Mouse (Mus musculus) hindbrain, postnatal 0 days (tissue): ENCODE measurements around the gene Plekhn1. TPM values are rescaled to one million over a fixed set of nuclear protein-coding genes. Genes with fewer than 3 reads are reported as not detected.

Experiments
- ATAC-seq: fragments of 200-750 bp; cut with Nextera tagmentation; 2 replicates; pipeline ENCODE4 v1.8.0; 2017; ENCODE audit warnings: mild to moderate bottlenecking, moderate TSS enrichment, moderate library complexity
- DNase-seq: peaks from one replicate; pipeline ENCODE4 v3.0.0-alpha.2; 2015; ENCODE audit warnings: low spot score
- H3K27ac ChIP-seq: fragments of 300-500 bp; sonication (generic); 2 replicates; pipeline ENCODE4 v1.5.1; 2014; ENCODE audit warnings: mild to moderate bottlenecking
- H3K27me3 ChIP-seq: fragments of 300-500 bp; sonication (generic); 2 replicates; pipeline ENCODE4 v1.6.1; 2014; ENCODE audit warnings: low read length, mixed read lengths; ENCODE audit not compliant: insufficient read depth
- H3K36me3 ChIP-seq: fragments of 300-500 bp; sonication (generic); 2 replicates; pipeline ENCODE4 v1.6.1; 2014; ENCODE audit warnings: low read length, mixed read lengths; ENCODE audit not compliant: insufficient read depth
- H3K4me1 ChIP-seq: fragments of 300-500 bp; sonication (generic); 2 replicates; pipeline ENCODE4 v1.6.1; 2014; ENCODE audit warnings: antibody characterized with exemption, low read length, mixed read lengths; ENCODE audit not compliant: insufficient read depth
- H3K4me2 ChIP-seq: fragments of 300-500 bp; sonication (generic); 2 replicates; pipeline ENCODE4 v1.6.1; 2014; ENCODE audit warnings: low read depth, mild to moderate bottlenecking, low read length, moderate library complexity, mixed read lengths
- H3K4me3 ChIP-seq: fragments of 300-500 bp; sonication (generic); 2 replicates; pipeline ENCODE4 v1.5.1; 2014; ENCODE audit warnings: low read length
- H3K9ac ChIP-seq: fragments of 300-500 bp; sonication (generic); replicated peaks from 2 replicates; pipeline ENCODE4 v1.6.1; 2014; ENCODE audit warnings: mild to moderate bottlenecking, low read length, moderate library complexity, mixed read lengths
- H3K9me3 ChIP-seq: fragments of 300-500 bp; sonication (generic); 2 replicates; pipeline ENCODE4 v1.6.1; 2016; ENCODE audit warnings: low read length, mixed read lengths
- CTCF ChIP-seq: IDR thresholded peaks from 2 replicates; pipeline ENCODE4 v1.5.1; 2016; ENCODE audit warnings: antibody characterized with exemption, control low read depth, low read depth
- WGBS: fragments of 180-500 bp; shearing (Covaris S2); extraction: QIAGEN DNeasy Blood & Tissue Kit; methylation state at CpG from one replicate; pipeline ENCODE4 v1.1.7; 2014; 5-methylcytosine and 5-hydroxymethylcytosine counted together
- polyA plus RNA-seq: library from polyadenylated mRNA; unstranded; fragments of >200 nt; fragmentation: Nextera tagmentation; extraction: Ambion mirVana; gene quantifications from 2 replicates; pipeline ENCODE4 v1.2.1, GENCODE M21; 2015
- total RNA-seq: library from RNA; depleted of rRNA; stranded (reverse); fragments of >200 nt; gene quantifications from 2 replicates; pipeline ENCODE4 v1.2.3, GENCODE M21; 2014

The Plekhn1 gene
- total and polyA plus RNA-seq, 2 experiments from 2014 or later: 19.6 to 55.3 TPM

DNA sequence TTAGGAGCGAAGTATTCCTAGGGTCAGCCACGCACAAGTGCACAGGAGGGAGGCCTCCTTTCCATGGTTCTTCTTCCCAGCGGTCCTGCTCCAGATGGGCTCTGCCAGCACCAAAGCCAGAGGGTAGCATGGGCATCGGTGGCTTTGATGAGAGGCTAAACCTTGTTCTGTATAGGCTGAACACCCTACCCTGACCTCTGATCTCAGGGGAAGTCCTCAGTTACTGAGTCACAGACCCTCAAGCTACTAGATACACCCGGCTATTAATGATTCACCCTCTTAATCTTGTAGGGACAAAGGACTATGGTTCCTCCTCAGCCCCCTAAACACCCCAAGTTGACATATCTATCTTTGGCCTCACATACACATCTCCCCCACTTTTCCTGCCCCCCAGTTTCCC, 40.8 kb downstream of the Plekhn1 start:
- Histone ChIP-seq H3K36me3 (0 out of 2 replicates have a peak, but pooled peaks cover 5% of the 10 kb centered on the region), H3K27ac (no peak overlapping the region), H3K27me3 (no peaks in the 10 kb centered on the region), H3K4me2 (no peak overlapping the region), H3K9me3 (no peaks in the 10 kb centered on the region), H3K9ac (no peak overlapping the region), H3K4me3 (no peak overlapping the region), H3K4me1 (peaks cover 36% of the 10 kb centered on the region)
- 55% methylated on average over 5 of the region's 5 CpGs for WGBS
- ATAC-seq (no peak), DNase-seq (no peak)
- TF ChIP-seq CTCF: no peak

DNA sequence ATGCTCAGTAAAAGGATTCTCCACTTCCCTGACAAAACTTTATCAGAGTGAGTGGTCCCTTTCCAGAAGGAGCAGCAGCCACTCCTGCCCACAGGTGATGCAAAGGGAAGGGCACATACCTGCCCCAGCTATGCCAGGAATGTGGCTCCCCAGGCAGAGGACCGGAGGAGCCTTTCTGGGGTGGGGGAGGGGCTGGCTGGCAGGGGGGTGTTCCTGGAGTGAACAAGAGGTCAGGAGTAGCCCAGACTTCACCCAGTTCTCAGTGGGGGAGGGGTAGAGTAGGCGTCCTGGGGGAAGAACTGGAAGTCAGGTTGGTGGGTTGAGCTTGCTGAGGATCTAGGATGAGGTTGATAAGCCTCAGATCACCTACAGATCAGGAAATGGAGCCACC, 41.5 kb downstream of the Plekhn1 start:
- no peaks in the 10 kb centered on the region for H3K9me3 ChIP-seq
- no peak for ATAC-seq
- peaks cover 40% of the 10 kb centered on the region for H3K4me1 ChIP-seq
- H3K36me3 ChIP-seq: 0 out of 2 replicates have a peak, but pooled peaks cover 5% of the 10 kb centered on the region
- WGBS: 30% methylated on average over 2 of the region's 2 CpGs
- TF ChIP-seq CTCF: no peak
- no peaks in the 10 kb centered on the region for H3K27me3 ChIP-seq
- H3K4me3 ChIP-seq: no peak overlapping the region
- H3K27ac ChIP-seq: peak overlapping the region; percentile 15; the same call in 1 of the 2 replicates
- H3K4me2 ChIP-seq: no peak overlapping the region
- no peak overlapping the region for H3K9ac ChIP-seq
- no peak for DNase-seq

DNA sequence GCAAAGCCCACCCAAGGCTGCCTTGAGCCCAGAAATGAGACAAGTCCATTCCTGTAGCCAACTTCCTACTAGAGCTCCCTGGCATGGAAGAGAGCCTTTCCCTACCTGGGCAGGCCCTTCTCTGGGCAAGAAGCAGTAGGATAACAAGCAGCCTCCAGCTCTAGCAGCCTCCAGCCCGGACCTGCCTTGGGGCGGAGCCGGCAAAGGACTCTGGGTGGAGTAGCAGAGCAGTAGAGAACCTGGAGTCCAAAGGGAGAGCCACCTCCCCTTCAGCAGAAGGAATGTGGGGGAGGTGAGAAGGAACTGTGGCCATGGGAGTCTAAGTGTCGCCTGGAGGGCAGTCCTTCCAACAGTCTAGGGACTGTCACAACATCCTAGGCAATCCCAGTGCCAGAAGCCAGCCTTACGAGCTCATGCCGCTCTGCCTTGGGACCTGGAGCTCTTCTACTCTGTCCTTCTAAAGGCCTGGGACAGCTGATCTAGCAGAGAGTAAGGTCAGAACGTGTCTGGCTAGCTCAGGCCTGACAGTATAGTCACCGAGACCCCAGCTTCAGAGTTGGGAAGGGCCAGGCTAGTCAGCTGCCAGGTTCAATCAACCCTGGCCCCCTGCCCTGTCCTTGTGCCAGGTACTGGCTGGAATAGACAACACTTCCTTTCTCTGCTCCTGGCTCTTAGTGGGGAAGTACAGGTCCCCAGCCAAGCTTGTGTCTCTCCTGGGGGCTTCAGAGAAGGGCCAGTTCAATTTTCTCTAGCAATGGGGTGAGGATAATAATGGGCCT, 42.0 kb downstream of the Plekhn1 start:
- 46% methylated on average over 8 of the region's 8 CpGs for WGBS
- DNase-seq: peak; percentile 69
- Histone ChIP-seq H3K4me2 (no peak overlapping the region), H3K36me3 (0 out of 2 replicates have a peak, but pooled peaks cover 5% of the 10 kb centered on the region), H3K9ac (0 out of 2 replicates have a peak overlapping the region, but pooled peaks have one; percentile 14), H3K9me3 (no peaks in the 10 kb centered on the region), H3K4me3 (no peak overlapping the region), H3K27me3 (no peaks in the 10 kb centered on the region), H3K4me1 (peaks cover 40% of the 10 kb centered on the region), H3K27ac (peak overlapping the region; percentile 46)
- TF ChIP-seq CTCF: no peak
- ATAC-seq: peak; percentile 15; the same call in 1 of the 2 replicates

DNA sequence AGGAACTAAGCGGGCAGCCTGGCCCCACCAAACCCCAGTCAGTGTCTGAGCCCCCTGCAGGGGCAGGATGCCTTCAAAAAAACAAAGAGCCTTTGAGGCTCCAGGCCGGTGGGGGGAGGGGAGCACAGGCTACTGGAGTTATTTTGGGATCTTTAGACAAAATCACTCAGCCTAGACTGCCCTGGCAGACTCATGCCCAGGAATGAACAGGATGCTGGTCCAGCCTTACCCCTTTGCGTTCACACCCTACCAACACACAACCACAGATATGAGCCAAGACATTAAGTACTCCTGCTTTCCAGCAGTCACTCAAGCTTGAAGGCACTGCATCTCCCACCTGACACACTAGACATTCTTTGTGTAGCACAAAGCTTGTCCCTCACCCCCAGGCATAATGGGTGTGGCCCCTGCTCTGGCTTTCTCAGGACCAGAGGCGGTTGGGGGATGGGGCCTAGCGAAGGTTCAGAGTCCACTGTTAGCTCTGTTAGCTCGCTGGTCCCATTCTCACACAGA, 45.8 kb downstream of the Plekhn1 start:
- DNase-seq: peak; percentile 68
- H3K9me3 ChIP-seq: no peaks in the 10 kb centered on the region
- H3K9ac ChIP-seq: no peak overlapping the region
- peaks cover 51% of the 10 kb centered on the region for H3K4me1 ChIP-seq
- peak; percentile 47 for ATAC-seq
- 21% methylated on average over 6 of the region's 6 CpGs for WGBS
- 0 out of 2 replicates have a peak, but pooled peaks cover 5% of the 10 kb centered on the region for H3K36me3 ChIP-seq
- no peak overlapping the region; the same call in 1 of the 2 replicates for H3K4me2 ChIP-seq
- no peaks in the 10 kb centered on the region for H3K27me3 ChIP-seq
- no peak for TF ChIP-seq CTCF
- H3K4me3 ChIP-seq: no peak overlapping the region
- peak overlapping the region; percentile 41 for H3K27ac ChIP-seq

DNA sequence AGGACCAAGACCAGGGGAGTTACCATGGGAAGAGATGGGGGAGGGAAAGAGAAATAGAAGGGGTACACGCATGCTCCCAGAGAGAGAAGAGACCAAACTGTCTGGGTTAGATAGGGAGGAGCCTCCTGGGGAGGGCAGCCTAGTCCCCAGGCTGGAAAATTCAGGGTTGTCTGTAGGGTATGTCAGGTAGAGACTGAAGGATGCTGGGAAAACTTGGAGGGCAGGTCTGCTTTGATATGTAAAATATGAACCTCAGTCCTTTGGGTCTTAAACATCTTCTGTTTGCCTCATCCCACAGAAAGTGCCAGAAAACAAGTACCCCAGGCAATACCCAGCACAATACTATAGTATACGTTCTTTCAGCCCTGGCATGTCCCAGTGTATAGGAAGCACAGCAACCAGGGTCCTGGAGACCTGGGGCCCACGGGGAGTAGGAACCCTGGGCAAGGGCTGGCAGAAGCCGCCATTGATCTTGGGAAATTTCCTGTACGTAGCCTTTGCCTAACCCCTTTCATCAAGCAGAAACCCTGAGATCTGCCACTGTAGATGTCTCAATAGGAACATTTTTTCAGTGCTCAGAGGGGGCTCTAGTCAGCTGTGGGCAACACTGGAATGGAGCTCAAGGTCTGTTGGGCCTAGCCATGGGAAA, 46.4 kb downstream of the Plekhn1 start:
- 29% methylated on average over 5 of the region's 5 CpGs for WGBS
- no peak for ATAC-seq
- no peak overlapping the region for H3K4me3 ChIP-seq
- H3K9me3 ChIP-seq: no peaks in the 10 kb centered on the region
- H3K4me1 ChIP-seq: peaks cover 46% of the 10 kb centered on the region
- no peak for DNase-seq
- H3K36me3 ChIP-seq: 0 out of 2 replicates have a peak, but pooled peaks cover 5% of the 10 kb centered on the region
- H3K4me2 ChIP-seq: no peak overlapping the region
- H3K9ac ChIP-seq: no peak overlapping the region
- no peak for TF ChIP-seq CTCF
- H3K27me3 ChIP-seq: no peaks in the 10 kb centered on the region
- H3K27ac ChIP-seq: peak overlapping the region; percentile 41

DNA sequence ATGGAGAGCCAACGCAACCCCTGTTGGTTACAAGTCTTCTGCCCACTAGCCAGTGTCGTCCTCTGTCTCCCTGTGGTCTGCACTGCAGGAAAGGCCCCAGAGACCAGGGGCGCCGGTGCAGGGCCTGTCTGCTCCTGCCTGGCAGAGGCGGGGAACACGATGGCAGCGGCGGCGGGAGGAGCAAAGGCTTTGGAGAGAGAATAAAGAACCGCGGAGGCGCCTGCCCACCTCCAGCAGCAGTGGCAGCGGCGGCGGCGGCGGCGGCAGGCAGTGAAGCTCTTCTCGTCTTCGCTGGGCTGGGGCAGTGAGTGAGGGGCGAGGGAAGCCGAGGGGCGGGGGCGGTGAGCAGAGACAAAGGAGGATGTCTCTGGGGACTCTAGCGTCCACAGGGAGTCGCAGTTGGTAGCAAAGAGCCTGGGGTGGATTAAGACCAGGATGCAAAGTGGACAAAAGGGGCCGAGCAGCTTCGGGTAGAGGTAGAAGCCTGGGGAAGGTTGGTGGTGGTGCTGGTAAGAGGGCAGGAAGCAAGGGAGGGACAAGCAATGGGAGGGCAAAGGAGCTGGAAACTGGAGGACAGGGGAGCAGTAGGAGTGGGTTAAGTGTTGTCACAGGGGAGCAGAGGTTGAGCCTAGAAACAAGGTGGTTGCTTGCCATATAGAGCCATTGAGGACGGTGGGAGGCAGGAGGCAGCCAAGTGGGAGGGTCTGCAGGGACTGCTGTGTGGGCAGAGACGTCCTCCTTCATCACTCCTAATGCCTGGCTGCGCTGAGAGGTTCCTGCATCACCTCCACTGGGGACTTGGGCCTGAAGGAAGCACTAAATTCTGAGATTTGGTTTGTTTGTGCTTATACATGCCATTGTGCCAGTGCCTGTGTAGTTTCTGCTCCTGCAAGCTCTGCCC, 48.5 kb downstream of the Plekhn1 start:
- peak overlapping the region; percentile 73 for H3K9ac ChIP-seq
- ATAC-seq (peak; percentile 61), DNase-seq (peak; percentile 77)
- no peaks in the 10 kb centered on the region for H3K27me3 ChIP-seq
- WGBS: 4% methylated on average over 31 of the region's 31 CpGs
- H3K4me2 ChIP-seq: peak overlapping the region; percentile 68
- H3K4me1 ChIP-seq: peaks cover 42% of the 10 kb centered on the region
- TF ChIP-seq CTCF: no peak
- peak overlapping the region; percentile 47 for H3K4me3 ChIP-seq
- H3K9me3 ChIP-seq: no peaks in the 10 kb centered on the region
- H3K36me3 ChIP-seq: 0 out of 2 replicates have a peak, but pooled peaks cover 5% of the 10 kb centered on the region
- peak overlapping the region; percentile 86 for H3K27ac ChIP-seq
